Mouse (Mus musculus) G1E-ER4 (cell line): ENCODE results near the gene Fam71a. TPM values are rescaled to one million over a fixed set of nuclear protein-coding genes. Genes with fewer than 3 reads are reported as not detected.

Experiments used
- GATA1 ChIP-seq: IDR thresholded peaks from one replicate; pipeline ENCODE4 v1.8.0; 2012; ENCODE audit warnings: low read length, inconsistent platforms
- polyA plus RNA-seq: library from polyadenylated mRNA; stranded (reverse); fragments of >175 nt; gene quantifications from 2 replicates; pipeline ENCODE4 v1.2.3, GENCODE M21; 2012

Fam71a gene
- polyA plus RNA-seq, 1 experiment, result not detected

DNA sequence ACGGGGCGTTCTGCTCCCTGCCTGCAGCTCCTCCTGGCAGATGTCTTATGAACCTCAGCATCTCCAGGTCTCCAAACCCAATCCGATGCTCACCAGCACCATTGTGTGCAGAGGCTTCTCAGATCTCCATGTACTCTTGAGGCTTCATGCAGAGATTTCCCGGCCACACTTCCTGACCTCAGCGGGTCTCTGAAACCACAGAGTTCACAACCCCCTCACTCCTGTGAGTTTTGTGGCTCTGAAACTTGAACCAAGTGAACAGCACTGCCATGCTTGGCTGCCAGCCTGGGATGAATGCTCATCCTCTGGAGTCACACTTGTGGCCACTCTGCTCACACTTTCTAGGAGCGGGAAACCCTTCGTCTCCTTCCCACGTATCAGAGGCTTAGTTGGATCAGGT is 23.6 kb downstream of the Fam71a start:
- no peak for TF ChIP-seq GATA1

DNA sequence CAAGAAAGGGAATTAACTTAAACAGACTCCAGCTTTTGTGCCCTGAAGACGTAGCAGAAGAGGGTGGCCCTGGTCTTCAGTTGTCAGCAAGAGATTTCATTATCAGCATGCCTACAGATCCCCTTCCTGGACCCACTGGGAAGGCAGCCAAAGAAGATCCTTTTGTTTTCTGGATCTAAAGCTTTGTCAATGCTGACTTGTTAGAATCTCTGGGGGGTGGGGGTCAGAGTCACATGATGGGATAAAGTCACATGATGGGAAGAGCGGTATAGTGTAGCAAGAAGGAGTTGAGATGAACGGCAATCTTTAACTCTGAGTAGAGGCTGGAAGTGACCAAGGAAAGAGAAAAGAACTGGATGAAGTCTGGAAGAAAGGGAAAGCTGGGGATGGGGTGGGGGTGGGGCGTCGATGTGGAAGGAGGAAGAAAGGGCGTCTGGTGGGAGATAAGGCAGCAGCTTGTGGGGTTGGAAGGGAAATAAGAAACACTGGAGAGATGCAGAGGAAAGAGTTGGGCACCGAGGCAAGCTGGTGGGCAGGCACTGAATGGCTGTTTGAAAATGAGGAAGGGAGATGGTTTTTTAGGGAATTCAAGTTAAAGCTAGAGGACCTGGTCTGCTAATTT is 25.6 kb downstream of the Fam71a start:
- TF ChIP-seq GATA1, result no peak

DNA sequence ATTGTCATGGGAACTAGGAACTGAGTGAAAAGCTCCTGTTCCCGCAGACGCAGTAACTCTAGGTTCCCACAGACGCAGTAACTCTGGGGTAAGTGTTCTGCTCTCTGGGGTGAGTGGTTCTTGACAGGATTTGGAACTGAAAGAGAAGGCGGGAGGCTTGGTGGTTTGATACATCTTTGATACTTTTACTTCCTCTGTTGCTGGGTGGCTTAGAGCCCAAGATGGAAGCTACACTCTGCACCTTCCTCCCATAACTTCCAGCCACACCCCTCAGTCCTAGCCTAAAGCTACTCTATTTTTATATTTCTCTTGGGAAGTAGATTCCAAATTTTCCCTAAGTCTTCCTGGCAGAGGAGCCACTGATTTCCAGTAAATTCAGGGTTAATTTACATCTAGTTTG is 26.2 kb downstream of the Fam71a start:
- TF ChIP-seq GATA1, result no peak

DNA sequence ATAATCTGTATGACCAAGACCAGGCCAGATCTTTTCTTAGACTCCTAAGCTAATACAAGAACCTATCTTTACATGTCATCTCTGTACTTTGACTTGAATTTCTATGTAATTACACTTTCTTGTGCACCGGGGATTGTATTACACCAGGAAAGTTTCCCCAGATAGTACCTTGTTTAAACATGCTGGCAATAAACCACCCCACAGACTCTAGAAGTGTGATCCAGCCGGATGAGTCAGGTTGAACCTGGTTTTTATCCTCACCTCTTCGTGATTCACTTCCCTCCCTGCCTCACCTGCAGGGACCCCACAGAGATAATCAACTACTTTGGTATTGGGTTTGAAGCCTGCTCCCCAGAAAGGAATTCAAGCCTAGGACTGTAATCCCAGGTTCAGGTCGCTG is 29.2 kb downstream of the Fam71a start:
- no peak for TF ChIP-seq GATA1

DNA sequence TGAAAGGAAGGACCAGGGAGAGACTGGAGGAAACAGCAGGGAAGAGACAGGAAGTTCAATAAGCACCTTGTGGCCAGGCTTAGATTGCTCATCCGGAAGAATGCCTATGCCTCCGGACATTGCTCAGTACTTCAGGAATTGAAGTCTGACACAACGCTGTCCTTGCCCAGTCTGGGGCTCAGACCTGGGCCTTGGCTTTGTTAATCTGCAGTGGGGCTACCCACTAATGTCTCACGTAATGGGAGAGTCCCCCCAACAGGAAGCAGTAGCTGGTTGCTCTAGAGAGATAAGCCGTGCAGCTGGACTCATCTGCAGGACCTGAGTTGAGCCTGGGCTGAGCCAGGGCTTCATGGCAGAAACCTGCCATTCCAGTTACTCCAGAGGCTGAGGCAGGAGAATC is 31.7 kb downstream of the Fam71a start:
- peak; percentile 29 for TF ChIP-seq GATA1

DNA sequence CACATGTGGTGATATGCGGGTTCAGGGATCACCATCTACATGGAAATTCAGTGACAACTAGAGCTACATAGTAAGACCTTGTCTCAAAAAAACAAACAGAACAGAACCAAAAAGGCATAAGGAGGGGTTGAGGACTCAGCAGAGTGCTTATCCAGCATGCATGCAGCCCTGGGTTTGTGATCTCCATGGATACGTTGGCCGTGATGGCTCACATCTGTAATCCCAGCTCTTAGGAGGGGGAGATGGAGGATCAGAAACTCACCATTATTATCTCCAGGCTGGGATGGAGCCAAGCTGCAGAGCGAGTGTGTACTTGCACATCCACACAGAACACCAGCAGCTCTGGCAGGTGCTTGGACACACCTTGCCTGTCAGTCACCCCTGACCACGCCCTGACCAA is 32.4 kb downstream of the Fam71a start:
- TF ChIP-seq GATA1, result no peak

DNA sequence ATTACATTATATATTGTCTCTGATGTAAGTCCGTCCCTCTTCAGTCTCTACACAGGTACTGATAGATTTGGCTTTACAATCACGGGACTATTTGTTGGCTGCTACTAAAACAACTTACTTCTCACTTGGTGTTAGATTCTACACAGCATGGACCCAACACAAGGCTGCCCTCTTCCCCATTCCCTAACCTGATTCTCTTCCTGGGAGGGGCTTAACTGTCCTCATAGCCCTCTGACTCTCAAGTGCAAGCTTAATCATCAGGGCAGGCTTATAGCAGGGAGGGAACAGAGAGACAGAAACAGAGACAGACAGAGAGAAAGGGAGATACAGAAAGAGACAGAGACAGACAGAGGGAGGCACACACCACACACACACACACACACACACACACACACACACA is 32.9 kb downstream of the Fam71a start:
- no peak for TF ChIP-seq GATA1

DNA sequence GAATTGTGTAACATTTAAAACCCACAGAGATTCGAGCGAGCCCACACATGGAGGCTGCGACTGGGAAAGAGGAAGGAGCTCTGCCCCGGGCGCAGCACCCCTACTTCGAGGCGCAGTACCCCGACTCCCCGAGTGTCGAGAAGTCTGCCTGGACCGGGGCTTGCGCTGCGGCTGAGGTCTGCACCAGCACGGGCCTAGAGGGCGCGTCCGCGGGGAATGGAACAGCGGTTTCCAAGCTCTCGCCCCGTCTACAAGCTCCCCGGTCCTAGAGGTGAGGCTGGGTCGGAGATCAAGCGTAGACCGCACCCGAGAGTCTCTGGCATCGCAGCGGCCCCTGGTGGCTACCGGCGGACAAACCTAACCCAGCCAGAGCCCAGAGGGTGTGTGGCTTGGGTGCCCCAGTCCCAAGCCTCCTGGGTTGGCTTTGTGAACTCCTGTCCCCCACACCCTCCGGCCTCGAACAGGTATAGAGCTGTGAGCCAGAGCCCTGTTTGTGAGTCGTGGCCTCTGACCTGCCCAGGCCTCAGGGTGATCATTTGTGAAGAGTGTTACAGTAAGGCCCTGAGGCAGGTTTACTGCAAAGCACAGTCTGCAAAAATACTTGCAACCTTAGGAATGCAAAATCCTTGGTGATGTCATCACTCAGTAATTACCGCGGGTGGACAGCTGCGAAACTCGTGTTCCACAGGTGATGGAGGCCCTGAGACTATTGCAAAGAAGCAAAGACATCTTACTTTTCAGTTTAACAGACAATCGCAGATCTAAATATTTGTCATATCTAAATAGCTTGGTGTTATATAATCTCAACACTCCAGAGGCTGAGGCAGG is 38.6 kb downstream of the Fam71a start:
- TF ChIP-seq GATA1, result no peak

DNA sequence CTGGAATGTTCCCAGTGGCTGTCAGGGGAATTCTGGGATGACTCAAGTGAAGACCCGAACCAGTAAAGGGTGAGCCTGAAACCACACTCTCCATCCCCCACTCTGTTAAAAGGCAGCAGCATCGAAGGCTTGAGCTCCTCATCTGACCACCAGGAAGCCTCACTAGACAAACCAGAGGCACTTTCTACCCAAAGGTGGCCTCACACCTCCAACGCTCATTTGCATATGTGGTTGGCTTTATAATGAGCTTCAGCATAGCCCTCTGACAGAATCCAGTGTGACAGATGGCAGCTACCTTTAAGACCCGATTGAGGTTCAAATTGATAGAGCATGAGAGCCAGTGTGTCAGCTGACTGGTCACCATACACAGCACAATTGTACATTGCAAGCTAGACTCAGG is 40.3 kb downstream of the Fam71a start:
- no peak for TF ChIP-seq GATA1

DNA sequence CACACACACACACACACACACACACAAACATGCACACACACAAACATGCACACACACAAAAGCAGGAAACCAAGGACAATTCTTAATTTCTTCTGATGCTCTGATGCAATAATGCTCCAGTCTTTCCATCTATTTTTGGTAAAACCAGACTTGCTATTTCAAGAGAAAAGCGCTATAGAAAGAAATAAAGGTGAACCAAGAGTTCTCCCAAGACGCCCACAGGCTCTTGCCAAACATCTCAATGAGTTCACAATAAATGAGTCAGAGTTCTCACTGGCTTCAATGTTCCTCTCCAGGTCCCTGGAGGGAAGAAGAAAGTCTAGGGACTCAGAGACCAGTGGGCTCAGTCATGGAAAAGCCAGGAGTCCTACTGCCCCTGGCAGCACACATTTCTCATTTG is 40.9 kb downstream of the Fam71a start:
- no peak for TF ChIP-seq GATA1

DNA sequence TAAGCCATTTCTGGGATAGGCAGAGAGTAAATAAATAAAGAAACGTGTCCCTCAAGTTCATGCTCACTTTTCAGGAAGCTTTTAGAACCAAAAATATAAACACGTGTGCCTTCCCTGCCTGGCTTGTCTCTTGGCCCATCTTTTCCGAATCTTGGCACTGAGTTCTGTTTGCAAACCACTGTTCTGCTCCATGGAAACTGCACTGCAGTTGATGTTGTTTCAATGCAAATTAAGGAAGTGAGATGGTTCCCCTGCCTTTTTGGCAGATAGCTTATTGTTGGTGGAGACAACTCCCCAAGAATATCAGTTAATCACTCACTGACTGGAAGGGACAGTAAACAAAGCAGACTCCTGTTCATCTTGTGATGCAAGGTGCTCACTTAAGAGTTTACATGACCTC is 41.9 kb downstream of the Fam71a start:
- no peak for TF ChIP-seq GATA1

DNA sequence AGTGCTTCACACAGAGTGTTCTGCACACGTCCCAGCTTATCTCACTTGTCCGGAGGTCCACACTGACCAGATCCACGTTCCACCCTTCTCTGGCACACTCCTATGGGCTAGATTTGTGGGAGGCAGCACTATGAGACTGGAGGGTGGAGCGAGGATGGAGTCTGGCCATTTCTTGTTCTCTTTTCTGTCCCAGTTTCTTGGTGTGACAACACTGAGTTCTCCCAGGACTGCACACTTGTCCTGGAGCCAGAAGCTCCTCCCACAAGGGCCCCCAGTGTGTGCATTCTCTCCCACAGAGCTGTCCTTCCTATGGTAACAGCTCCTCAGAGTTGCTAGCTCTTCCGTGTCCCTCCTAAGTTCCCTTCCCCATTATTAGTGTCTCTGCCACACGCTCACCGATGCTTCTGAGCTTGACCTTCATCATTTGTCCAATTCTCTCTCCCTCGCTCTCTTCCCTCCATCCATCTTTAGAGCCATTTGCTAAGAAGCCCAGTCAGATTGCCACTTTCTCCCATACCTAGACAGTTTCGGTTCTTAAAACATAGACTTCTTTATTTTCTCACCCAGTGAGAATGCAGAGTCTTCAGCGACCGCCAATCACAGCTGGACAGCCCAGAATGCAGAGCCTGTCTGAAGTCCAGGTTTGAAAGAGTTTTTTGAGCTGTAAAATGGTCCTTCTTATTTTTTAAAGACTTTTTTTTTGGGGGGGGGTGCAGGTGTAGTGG is 48.9 kb downstream of the Fam71a start:
- no peak for TF ChIP-seq GATA1

DNA sequence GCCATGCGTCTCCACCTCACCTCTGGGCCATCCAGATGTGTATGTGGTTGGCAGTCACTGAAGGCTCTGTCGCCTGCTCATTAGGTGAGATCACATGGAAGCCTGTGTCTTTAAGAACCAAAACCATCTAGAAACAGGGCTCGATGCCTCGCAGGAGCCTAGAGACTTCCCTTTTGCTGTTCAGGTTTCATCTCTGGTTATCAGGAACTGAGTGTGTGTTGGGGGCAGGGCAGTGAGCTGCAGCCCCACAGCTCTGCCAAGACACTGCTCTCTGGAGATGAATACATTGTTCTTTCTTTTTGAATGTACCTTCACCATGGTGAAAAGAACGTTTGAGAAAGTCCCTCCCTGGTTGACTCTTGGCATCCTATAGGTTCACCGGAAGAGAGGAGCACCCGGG is 49.7 kb downstream of the Fam71a start:
- TF ChIP-seq GATA1, result no peak

Other genes with a start within 250 kb of the Fam71a start
- 13.9 and 20.0 TPM in 2 replicates for gene Angel2, start 239.7 kb downstream of the Fam71a start, polyA plus RNA-seq
- gene Vash2, start 185.5 kb downstream of the Fam71a start, polyA plus RNA-seq, result not detected in 2 replicates
- gene Flvcr1, start 138.7 kb downstream of the Fam71a start, polyA plus RNA-seq, result 16.7 and 23.0 TPM in 2 replicates
- not detected in 2 replicates for gene Spata45, start 128.2 kb downstream of the Fam71a start, polyA plus RNA-seq
- gene Tatdn3, start 101.9 kb downstream of the Fam71a start, polyA plus RNA-seq, result 0.84 and 0.93 TPM in 2 replicates
- 22.5 and 29.4 TPM in 2 replicates for gene Nsl1, start 101.8 kb downstream of the Fam71a start, polyA plus RNA-seq
- gene Batf3, start 67.0 kb downstream of the Fam71a start, polyA plus RNA-seq, result 0.15 and 0.26 TPM in 2 replicates
- gene Atf3, start 53.2 kb upstream of the Fam71a start, polyA plus RNA-seq, result 0.03 TPM in 1 of 2 replicates, not detected in the other
- 60.6 and 73.3 TPM in 2 replicates for gene Nenf, start 153.4 kb upstream of the Fam71a start, polyA plus RNA-seq
- gene Tmem206, start 161.1 kb upstream of the Fam71a start, polyA plus RNA-seq, result 3.1 and 3.4 TPM in 2 replicates
- 55.9 and 68.0 TPM in 2 replicates for gene Ppp2r5a, start 238.5 kb upstream of the Fam71a start, polyA plus RNA-seq